Mouse (Mus musculus): ENCODE measurements at regions not wholly inside any gene's neighbourhood (a gene's known extent, or its start where the extent isn't known, plus 50 kb on each side); places are given as distances from the start of the nearest gene placed in this dataset.

DNA sequence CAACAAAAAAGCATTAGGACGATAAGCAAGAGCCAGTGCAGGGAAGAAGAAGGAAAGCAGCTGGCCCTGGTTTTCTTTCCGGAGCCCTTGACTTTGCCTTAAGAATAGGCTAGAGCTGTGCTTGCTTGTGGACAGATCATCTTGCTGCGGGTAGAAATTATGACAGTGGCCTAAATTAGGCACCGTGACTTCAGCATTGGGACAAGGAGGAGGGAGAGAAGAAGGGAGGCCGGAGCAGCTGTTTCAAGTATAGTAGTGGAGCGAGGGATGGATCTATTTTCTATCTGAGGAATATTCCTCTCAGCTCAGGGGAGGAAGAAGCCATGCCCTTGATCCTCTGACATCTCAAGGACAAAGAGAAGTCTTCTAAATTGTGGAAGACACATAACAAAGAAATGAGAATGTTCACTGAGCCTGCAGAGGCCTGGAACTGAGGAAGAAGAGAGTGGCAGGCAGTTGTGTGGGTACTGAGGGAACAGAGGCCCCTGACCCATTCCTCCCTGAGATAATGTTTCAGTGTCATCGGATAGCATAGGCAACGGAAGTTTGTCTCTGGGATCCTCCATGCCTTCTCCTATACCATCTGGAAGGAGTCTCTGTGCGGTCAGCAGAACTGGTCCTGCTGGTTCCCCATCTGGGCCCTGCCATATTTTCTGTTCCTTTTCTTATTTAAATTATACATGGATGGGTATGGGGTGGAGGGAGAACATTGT is 52.8 kb upstream of the Ppm1b start:
- TF ChIP-seq CTCF (IDR thresholded peaks at IDR 0.05; ENCODE audit: low read depth) (no peak), EP300 (IDR thresholded peaks at IDR 0.05; ENCODE audit: low read depth) (no peak)

All from heart, postnatal 0 days (tissue).